Mouse (Mus musculus) heart, adult 18-20 months (tissue): ENCODE data around the gene Ubr3. TPM values are rescaled to one million over a fixed set of nuclear protein-coding genes. Genes with fewer than 3 reads are reported as not detected.
A peak's percentile ranks its signal among the peaks of the same experiment; 100 is the strongest.

Source experiments
- DNase-seq, 2 experiments: peaks; one replicate each; pipeline ENCODE4 v3.0.0; 2021 to 2022; ENCODE audit warnings: mixed read lengths in 1 of 2
- long read RNA-seq, 2 experiments: library from polyadenylated mRNA; stranded (forward); transcript quantifications; one replicate each; pipeline ENCODE4 v2.0.0; 2021
- total RNA-seq, 2 experiments: library from RNA; stranded (reverse); gene quantifications; 2 replicates each; pipeline ENCODE4 v1.2.3; 2021

Ubr3 gene
- total RNA-seq, result 100 to 1,000 TPM; 120 to 124 TPM
- long read RNA-seq, experiment 1, partial matches to known transcripts, result 8 of 21 reads
- long read RNA-seq, experiment 1, other reads (novel, unspliced or antisense), result 13 of 21 reads
- long read RNA-seq, experiment 2, full-length matches to known transcripts, result 3 of 17 reads
- long read RNA-seq, experiment 2, partial matches to known transcripts, result 5 of 17 reads
- long read RNA-seq, experiment 2, other reads (novel, unspliced or antisense), result 9 of 17 reads

DNA sequence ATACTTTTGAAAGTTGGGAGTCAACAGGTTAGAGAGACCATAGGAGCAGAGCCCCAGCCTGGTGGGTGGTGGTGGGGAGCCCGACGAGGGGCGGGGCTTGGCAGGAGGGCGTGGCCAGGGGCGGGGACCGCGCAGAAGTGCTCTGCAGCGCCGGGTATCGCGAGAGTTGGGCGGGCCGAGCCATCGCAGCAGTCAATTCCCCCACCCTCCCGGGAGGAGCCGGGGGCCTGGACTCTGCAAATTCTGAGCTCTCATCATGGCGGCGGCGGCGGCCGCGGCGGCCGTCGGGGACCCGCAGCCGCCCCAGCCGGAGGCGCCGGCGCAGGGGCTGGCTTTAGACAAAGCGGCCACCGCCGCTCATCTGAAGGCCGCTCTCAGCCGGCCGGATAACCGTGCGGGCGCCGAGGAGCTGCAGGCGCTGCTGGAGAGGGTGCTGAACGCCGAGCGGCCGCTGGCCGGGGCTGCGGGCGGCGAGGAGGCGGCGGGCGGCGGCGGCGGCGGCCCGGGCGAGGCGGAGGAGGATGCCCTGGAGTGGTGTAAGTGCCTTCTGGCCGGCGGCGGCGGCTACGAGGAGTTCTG lies at the start of gene Ubr3:
Ubr3 (plus strand) TSS at position 208 of the 579 bp plus-strand sequence.
- DNase-seq, result peak; percentile 98

DNA sequence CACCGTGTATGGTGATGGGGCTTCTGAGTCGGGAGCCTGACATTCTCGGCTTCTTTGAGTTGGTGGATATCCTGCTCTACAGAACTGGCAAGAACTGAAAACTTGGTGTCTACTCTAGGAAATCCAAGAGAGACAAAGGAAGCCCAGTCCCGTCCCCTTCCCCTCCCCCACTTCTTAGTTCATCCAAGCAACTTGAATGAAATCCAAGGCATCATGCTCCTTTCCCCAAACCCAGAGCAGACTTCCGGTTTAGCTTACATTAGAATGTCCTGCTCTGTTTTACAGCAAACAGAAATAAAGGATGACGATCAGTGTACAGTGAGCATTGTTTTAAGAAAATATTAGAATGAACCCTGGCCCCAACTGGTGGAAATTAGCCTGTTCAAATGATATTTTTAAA lies 47.8 kb upstream of the Ubr3 start:
- DNase-seq, result peak in 1 of 2 experiments; percentile 12

DNA sequence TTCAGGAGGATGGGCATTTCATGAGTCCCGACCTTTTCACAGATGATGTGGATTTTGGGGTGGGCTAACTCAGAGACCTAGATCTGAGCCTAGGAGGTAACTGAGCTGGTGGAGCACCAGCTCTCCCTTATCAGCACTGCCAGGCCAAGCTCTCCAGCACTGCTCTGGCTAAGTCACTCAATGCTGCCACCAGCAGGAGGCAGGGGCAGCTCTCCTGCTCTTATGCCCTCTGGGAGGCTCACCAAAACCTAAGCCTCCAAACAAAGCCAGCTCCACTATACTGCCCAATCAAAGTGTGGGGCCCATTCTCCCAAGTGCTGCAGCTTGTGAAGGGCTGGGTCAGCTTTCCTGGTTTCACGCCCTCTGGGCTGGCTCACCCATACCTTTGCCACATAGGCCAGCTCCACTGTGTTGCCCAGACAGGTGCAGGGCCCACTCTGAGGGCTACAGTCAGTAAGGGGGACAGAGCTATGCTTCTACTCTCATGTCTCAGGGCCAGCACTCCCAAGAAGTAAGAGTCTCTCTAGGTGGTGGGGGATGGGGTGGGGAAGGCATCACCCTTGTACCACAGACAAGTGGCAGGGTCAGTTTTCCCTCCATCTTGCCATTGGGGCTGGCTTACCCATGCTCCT lies 45.5 kb upstream of the Ubr3 start:
- DNase-seq, result no peak

DNA sequence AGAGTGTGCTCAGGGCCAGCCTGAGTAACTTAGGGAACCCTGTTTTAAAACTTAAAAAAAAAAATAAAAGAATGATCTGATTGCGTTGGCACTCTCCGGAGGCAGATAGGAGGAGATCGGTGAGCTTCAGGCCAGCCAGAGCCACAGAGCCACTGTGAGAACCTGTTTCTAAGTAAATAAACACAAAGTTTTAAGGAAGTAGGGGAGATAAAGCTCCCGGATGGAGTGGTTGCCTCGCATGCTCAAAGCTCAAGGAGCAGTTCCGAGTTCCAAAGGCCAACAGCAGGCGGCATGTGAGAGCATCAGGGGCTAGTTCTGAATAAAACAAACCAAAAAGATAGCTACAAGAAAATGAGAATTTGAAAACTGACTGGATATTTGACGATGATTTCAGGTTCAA lies 40.7 kb upstream of the Ubr3 start:
- DNase-seq, result peak; percentile 13 to 24

- DNase-seq, result no peak
These were observed 39.2 kb upstream of the Ubr3 start for GRCm38 (mm10) chr2:69857882-69858281.

GRCm38 (mm10) chr2:69860972-69861452 lies 36.0 kb upstream of the Ubr3 start:
- peak; percentile 51 to 54 for DNase-seq

DNA sequence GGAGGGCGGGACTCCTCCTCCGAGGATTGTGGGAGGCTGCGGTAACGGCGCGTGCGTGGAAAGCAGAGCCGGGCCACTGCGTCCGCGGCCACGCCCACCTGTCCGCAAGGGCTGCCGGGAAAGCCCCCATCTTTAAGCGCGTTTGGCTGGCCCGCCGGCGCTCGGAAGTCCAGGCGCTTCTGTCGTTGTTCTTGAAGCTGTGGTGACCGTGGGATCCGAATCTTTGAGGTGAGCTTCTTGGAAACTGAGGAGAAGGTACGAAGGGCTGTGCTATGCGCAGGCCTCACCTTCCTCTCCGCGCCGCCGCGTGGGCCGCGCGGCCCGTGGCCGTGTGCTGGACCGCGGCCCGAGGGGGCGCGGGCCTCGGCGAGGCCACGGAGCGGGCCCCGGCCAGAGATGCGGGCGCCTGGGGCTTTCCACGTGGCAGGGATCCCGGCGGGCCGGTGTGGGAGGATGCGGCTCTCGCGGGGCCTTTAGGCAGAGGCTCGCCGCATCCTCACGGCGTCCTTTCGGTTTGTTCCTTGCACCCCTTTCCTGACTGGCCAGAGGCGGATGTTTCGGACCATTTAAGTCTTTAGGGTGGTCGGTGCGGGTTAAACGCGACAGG lies 35.5 kb upstream of the Ubr3 start, which contains the start of gene Ssb:
Ssb (plus strand) TSS at position 78 of the 607 bp plus-strand sequence.
- DNase-seq, result peak; percentile 94 to 96

GRCm38 (mm10) chr2:69862117-69862657 lies 34.9 kb upstream of the Ubr3 start:
- DNase-seq, result peak in 1 of 2 experiments; percentile 16

GRCm38 (mm10) chr2:69883990-69884391 lies 13.1 kb upstream of the Ubr3 start:
- no peak for DNase-seq

DNA sequence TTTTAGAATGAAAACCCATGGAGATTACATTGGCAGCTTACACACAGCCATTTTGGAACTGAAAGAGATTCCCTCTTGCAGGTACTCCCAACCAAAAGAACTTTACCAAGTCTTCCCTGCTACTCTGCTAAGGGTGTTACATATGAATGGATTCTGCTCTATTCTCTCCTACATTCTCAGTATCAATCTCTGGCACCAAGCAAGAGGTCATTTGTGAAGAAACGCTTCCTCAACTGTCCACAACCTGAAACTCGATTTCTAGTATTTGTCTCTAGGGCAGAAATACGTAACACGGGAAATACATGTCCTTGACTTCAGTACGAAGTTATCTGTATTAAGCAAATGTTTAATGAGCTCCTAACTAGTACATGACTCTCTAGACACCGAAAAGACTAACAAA lies 12.5 kb upstream of the Ubr3 start:
- DNase-seq, result no peak

GRCm38 (mm10) chr2:69885050-69885449 lies 12.0 kb upstream of the Ubr3 start:
- DNase-seq, result no peak

- peak; percentile 91 to 92 for DNase-seq
These were observed 11.4 kb upstream of the Ubr3 start, which contains the start of gene Mettl5 for GRCm38 (mm10) chr2:69885451-69886305. Gene Mettl5, minus strand, starts transcription at chr2:69885615.

GRCm38 (mm10) chr2:69888957-69889356 lies 8.1 kb upstream of the Ubr3 start:
- DNase-seq, result no peak

DNA sequence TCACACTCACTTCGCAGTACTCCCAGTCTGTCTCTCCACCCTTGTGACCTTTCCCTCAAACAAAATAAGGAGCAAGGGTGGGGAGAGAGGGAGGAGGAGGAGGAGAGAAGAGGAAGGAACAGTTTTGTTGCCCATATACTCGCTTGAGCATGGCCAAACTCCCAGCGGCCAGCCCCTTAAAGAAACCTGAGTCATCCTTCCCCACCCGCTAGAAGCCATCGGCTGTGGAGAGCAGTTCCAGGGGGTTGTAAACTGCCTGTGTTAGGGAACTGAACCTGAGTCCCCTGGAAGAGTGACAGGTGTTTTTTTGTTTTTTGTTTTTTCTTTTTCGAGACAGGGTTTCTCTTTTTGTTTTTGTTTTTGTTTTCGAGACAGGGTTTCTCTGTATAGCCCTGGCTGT lies 6.2 kb upstream of the Ubr3 start:
- DNase-seq, result no peak

GRCm38 (mm10) chr2:69893145-69893544 lies 3.9 kb upstream of the Ubr3 start:
- no peak for DNase-seq

GRCm38 (mm10) chr2:69893891-69894290 lies 3.2 kb upstream of the Ubr3 start:
- no peak for DNase-seq

- no peak for DNase-seq
These were observed 1.4 kb upstream of the Ubr3 start for GRCm38 (mm10) chr2:69895502-69896223.

DNA sequence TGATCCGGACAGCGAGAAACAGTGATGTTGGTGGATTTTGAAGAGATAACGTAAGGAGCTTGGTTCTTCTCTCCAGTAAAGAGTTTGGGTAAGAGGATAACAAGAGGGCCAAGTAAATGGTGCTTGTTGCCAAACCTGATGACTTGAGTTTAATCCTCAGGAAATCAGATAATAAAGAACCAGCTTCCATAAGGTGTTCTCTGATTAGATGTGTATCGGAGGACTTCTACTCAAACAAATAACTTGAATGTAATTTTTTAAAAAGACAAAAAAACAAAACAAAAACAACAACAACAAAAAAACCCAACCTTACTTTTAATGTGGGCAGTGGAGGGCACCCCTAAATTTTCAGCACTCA lies 843 bp upstream of the Ubr3 start:
- DNase-seq, result no peak

GRCm38 (mm10) chr2:69897618-69898575 lies 851 bp downstream of the Ubr3 start:
- DNase-seq, result peak; percentile 79 to 80

- DNase-seq, result no peak
These were observed 6.5 kb downstream of the Ubr3 start for GRCm38 (mm10) chr2:69903541-69903940.
